11 mouse cellular contexts compared by ENCODE assay signal in the genomic region with DNA sequence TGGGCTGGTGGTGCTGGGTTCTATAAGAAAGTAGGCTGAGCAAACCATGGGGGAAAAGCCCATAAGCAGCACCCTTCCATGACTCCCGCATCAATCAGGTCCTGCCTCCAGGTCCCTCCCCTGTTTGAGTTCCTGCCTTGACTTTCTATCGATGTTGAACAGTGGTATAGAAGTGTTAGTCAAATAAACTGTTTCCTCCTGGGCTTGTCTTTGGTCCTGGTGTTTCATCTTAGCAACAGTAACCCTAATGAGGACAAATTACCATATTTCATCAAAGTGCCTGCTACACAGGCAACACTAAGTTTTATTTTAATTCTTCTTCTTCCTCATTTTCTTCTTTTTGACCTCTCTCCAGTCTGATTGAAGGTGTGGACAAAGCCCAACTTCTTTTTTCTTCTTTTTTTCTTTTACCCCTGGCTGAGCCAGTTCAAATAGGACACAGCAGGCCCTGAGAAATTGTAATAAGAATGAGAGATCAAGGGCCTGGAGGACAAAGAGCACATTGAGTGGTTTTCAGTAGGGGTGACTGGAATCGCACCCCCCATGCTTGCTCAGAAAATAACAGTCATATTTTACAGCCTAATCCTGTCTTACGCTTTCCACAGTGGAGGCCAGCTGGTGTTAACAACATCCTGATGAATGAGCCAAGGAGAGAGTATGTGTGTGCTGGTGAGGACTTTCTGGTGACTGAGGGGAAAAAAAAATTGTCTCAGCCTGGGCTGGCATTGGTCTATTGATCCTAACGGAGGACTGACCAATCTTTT.
A peak's percentile ranks its signal among the peaks of the same experiment; 100 is the strongest.
DNase-seq lines count a peak whose midpoint lies in the region; ATAC-seq lines count a peak whose summit lies in the region.
"Had no signal": no experiment of that assay in that cellular context is flagged by ENCODE, and none has a peak within 500 bp of the region (broad histone marks: within the 10 kb centered on the region; RNA-seq: fewer than 3 reads in every experiment).

No protein-coding gene starts in this region.

- no peak overlapping the region for H3K4me2 ChIP-seq in heart, embryonic 12.5 days
- H3K4me2 ChIP-seq in hindbrain, embryonic 11.5 days (replicated peaks; ENCODE audit: low read depth, low read length): no peak overlapping the region
- no peak overlapping the region for H3K4me2 ChIP-seq in midbrain, embryonic 11.5 days
- H3K4me2 ChIP-seq: lung, embryonic 14.5 days had no signal

- no peak for ATAC-seq in heart, embryonic 12.5 days (ENCODE audit: insufficient number of reproducible peaks, low FRiP score)
- peak; percentile 75 for ATAC-seq in hindbrain, embryonic 11.5 days (ENCODE audit: low FRiP score)
- ATAC-seq in midbrain, embryonic 11.5 days (ENCODE audit: low FRiP score): peak; percentile 87
- ATAC-seq in granulocyte monocyte progenitor cell, adult 5-6 weeks (replicated peaks; ENCODE audit: poor library complexity, severe bottlenecking): no peak

- H3K4me3 ChIP-seq in heart, embryonic 12.5 days: no peak overlapping the region
- no peak overlapping the region for H3K4me3 ChIP-seq in hindbrain, embryonic 11.5 days (ENCODE audit: low read depth, low read length)
- no peak overlapping the region for H3K4me3 ChIP-seq in midbrain, embryonic 11.5 days (ENCODE audit: low read depth, low read length)

- peaks cover 9% of the 10 kb centered on the region for H3K4me1 ChIP-seq in heart, embryonic 12.5 days (replicated peaks)
- no peaks in the 10 kb centered on the region for H3K4me1 ChIP-seq in hindbrain, embryonic 11.5 days (replicated peaks; ENCODE audit: control insufficient read depth, insufficient read depth, low read length)
- peaks cover 9% of the 10 kb centered on the region; the same call in 1 of the 2 replicates for H3K4me1 ChIP-seq in midbrain, embryonic 11.5 days (ENCODE audit: control insufficient read depth, insufficient read depth, low read length)

- DNase-seq in heart, adult 11 months: peak; percentile 87
- peak; percentile 42 for DNase-seq in embryo, embryonic 10 days (ENCODE audit: low spot score)
- DNase-seq in hindbrain, embryonic 11.5 days (ENCODE audit: low spot score): peak; percentile 36
- DNase-seq in midbrain, embryonic 11.5 days (ENCODE audit: low spot score, missing footprints): no peak
- DNase-seq in urinary bladder, postnatal 25 days (ENCODE audit: low spot score): no peak
- no peak for DNase-seq in left cerebral cortex, postnatal 4 days
- DNase-seq: kidney, adult 8-10 months; lung, embryonic 14.5 days had no signal

- H3K9ac ChIP-seq in heart, embryonic 12.5 days: no peak overlapping the region
- no peak overlapping the region for H3K9ac ChIP-seq in hindbrain, embryonic 11.5 days (ENCODE audit: low read depth, low read length)
- H3K9ac ChIP-seq in midbrain, embryonic 11.5 days (ENCODE audit: low read length): no peak overlapping the region
- H3K9ac ChIP-seq: lung, embryonic 14.5 days had no signal

- WGBS in heart, embryonic 12.5 days: 68% methylated on average over 5 of the region's 5 CpGs
- WGBS in hindbrain, embryonic 11.5 days: 18% methylated on average over 5 of the region's 5 CpGs
- 15% methylated on average over 5 of the region's 5 CpGs for WGBS in midbrain, embryonic 11.5 days

- no peak overlapping the region for H3K27ac ChIP-seq in heart, embryonic 12.5 days (ENCODE audit: poor library complexity, severe bottlenecking)
- H3K27ac ChIP-seq in hindbrain, embryonic 11.5 days (ENCODE audit: low read depth, low read length): no peak overlapping the region
- H3K27ac ChIP-seq in midbrain, embryonic 11.5 days (ENCODE audit: low read depth, low read length): no peak overlapping the region
- H3K27ac ChIP-seq: stomach, postnatal 0 days had no signal

- no peaks in the 10 kb centered on the region for H3K9me3 ChIP-seq in heart, embryonic 12.5 days (replicated peaks)
- no peaks in the 10 kb centered on the region for H3K9me3 ChIP-seq in hindbrain, embryonic 11.5 days (ENCODE audit: control insufficient read depth, low read length)
- no peaks in the 10 kb centered on the region for H3K9me3 ChIP-seq in midbrain, embryonic 11.5 days (ENCODE audit: control insufficient read depth, low read length)

- no peaks in the 10 kb centered on the region for H3K27me3 ChIP-seq in heart, embryonic 12.5 days (replicated peaks)
- H3K27me3 ChIP-seq in hindbrain, embryonic 11.5 days (ENCODE audit: control insufficient read depth, insufficient read depth, low read length): no peaks in the 10 kb centered on the region
- H3K27me3 ChIP-seq in midbrain, embryonic 11.5 days (ENCODE audit: control insufficient read depth, insufficient read depth, low read length): no peaks in the 10 kb centered on the region

- intact Hi-C loops in left cerebral cortex, postnatal 4 days (cut with DNase I): no loop called here

- no peaks in the 10 kb centered on the region for H3K36me3 ChIP-seq in heart, embryonic 12.5 days
- H3K36me3 ChIP-seq in hindbrain, embryonic 11.5 days (ENCODE audit: control insufficient read depth, insufficient read depth, low read length): no peaks in the 10 kb centered on the region
- no peaks in the 10 kb centered on the region for H3K36me3 ChIP-seq in midbrain, embryonic 11.5 days (ENCODE audit: control insufficient read depth, insufficient read depth, low read length)

Comparison
In these comparisons a context has a peak if more than half of its experiments do, and no peak if none do; other contexts are left out.
1. DNase-seq: peak in heart, adult 11 months (single experiment), embryo, embryonic 10 days (single experiment) and hindbrain, embryonic 11.5 days (single experiment); none in midbrain, embryonic 11.5 days (single experiment), urinary bladder, postnatal 25 days (single experiment) and left cerebral cortex, postnatal 4 days (single experiment).
2. ATAC-seq: peak in hindbrain, embryonic 11.5 days (single experiment) and midbrain, embryonic 11.5 days (single experiment); none in heart, embryonic 12.5 days (single experiment) and granulocyte monocyte progenitor cell, adult 5-6 weeks (single experiment).